Mouse (Mus musculus): ENCODE data around the gene Dck.

Dck gene

GRCm38 (mm10) chr5:88791256-88792245, 26.8 kb downstream of the Dck start:
- peak; percentile 8 to 21 for DNase-seq (ENCODE audit: low spot score in 2 of 2)

- no peak for DNase-seq (ENCODE audit: low spot score in 2 of 2)
These were observed 28.9 kb downstream of the Dck start for GRCm38 (mm10) chr5:88793676-88794075.

- no peak for DNase-seq (ENCODE audit: low spot score in 2 of 2)
These were observed 31.3 kb downstream of the Dck start for GRCm38 (mm10) chr5:88795910-88796584.

GRCm38 (mm10) chr5:88796588-88796987, 31.8 kb downstream of the Dck start:
- no peak for DNase-seq (ENCODE audit: low spot score in 2 of 2)

GRCm38 (mm10) chr5:88797121-88797520, 32.3 kb downstream of the Dck start:
- DNase-seq (ENCODE audit: low spot score in 2 of 2), result no peak

- DNase-seq (ENCODE audit: low spot score in 2 of 2), result no peak
These were observed 40.8 kb downstream of the Dck start for GRCm38 (mm10) chr5:88805616-88806015.

GRCm38 (mm10) chr5:88806278-88806677, 41.5 kb downstream of the Dck start:
- DNase-seq (ENCODE audit: low spot score in 2 of 2), result no peak

GRCm38 (mm10) chr5:88807342-88807741, 42.5 kb downstream of the Dck start:
- no peak for DNase-seq (ENCODE audit: low spot score in 2 of 2)

- no peak for DNase-seq (ENCODE audit: low spot score in 2 of 2)
These were observed 48.4 kb downstream of the Dck start for GRCm38 (mm10) chr5:88813188-88813587.

GRCm38 (mm10) chr5:88814552-88814951, 49.8 kb downstream of the Dck start:
- no peak for DNase-seq (ENCODE audit: low spot score in 2 of 2)

- no peak for DNase-seq (ENCODE audit: low spot score in 2 of 2)
These were observed 56.7 kb downstream of the Dck start for GRCm38 (mm10) chr5:88821542-88821941.

GRCm38 (mm10) chr5:88824838-88825237, 60.0 kb downstream of the Dck start:
- no peak for DNase-seq (ENCODE audit: low spot score in 2 of 2)

GRCm38 (mm10) chr5:88829835-88830571, 65.2 kb downstream of the Dck start:
- DNase-seq (ENCODE audit: low spot score in 2 of 2), result no peak

- no peak for DNase-seq (ENCODE audit: low spot score in 2 of 2)
These were observed 66.1 kb downstream of the Dck start for GRCm38 (mm10) chr5:88830880-88831279.

- DNase-seq (ENCODE audit: low spot score in 2 of 2), result no peak
These were observed 67.1 kb downstream of the Dck start for GRCm38 (mm10) chr5:88831935-88832334.
